Mouse (Mus musculus) T-helper 17 cell (primary cell): ENCODE data around the gene Atp1a4.

Source experiments
- in situ Hi-C, 2 experiments: fragments of 300-600 bp; cut with MboI, MseI; formaldehyde crosslinking; loops; 1 replicate in 1 of 2; 2 replicates in 1 of 2; pipeline ENCODE4 v1.15.1; 2025; ENCODE audit warnings: high pct_unique_total_duplicates in 2 of 2

Atp1a4 gene

GRCm38 (mm10) chr1:172219451-172220406 is 38.5 kb downstream of the Atp1a4 start, which contains the start of gene Casq1:
Casq1 (minus strand) TSS chr1:172219868.
- in situ Hi-C loops = loop anchor here in 1 of 2 experiments (5.0 kb wide), 1 partner anchor 88 kb away; no protein-coding TSS in a partner anchor

- in situ Hi-C loops = no loop called here
These were observed 39.9 kb downstream of the Atp1a4 start for GRCm38 (mm10) chr1:172218164-172218910.

- in situ Hi-C loops = no loop called here
These were observed 41.1 kb downstream of the Atp1a4 start for GRCm38 (mm10) chr1:172217148-172217547.

GRCm38 (mm10) chr1:172214748-172215147 is 43.5 kb downstream of the Atp1a4 start:
- in situ Hi-C loops = no loop called here

GRCm38 (mm10) chr1:172213771-172214170 is 44.4 kb downstream of the Atp1a4 start:
- in situ Hi-C loops = no loop called here

GRCm38 (mm10) chr1:172212776-172213175 is 45.4 kb downstream of the Atp1a4 start:
- in situ Hi-C loops = no loop called here

- in situ Hi-C loops = loop anchor here in 1 of 2 experiments (10.0 kb wide), 1 partner anchor 308 kb away; no protein-coding TSS in a partner anchor
These were observed 51.1 kb downstream of the Atp1a4 start for GRCm38 (mm10) chr1:172207111-172207584.

GRCm38 (mm10) chr1:172206141-172206917 is 51.9 kb downstream of the Atp1a4 start, which contains the start of gene Pea15a:
Pea15a (minus strand) TSS chr1:172206804.
- in situ Hi-C loops = loop anchor here in 1 of 2 experiments (10.0 kb wide), 1 partner anchor 308 kb away; no protein-coding TSS in a partner anchor

GRCm38 (mm10) chr1:172205741-172206087 is 52.5 kb downstream of the Atp1a4 start:
- in situ Hi-C loops = loop anchor here in 1 of 2 experiments (10.0 kb wide), 1 partner anchor 309 kb away; no protein-coding TSS in a partner anchor

GRCm38 (mm10) chr1:172204814-172205740 is 53.1 kb downstream of the Atp1a4 start:
- in situ Hi-C loops = loop anchor here in 1 of 2 experiments (10.0 kb wide), 1 partner anchor 310 kb away; no protein-coding TSS in a partner anchor

- in situ Hi-C loops = loop anchor here in 1 of 2 experiments (10.0 kb wide), 1 partner anchor 311 kb away; no protein-coding TSS in a partner anchor
These were observed 54.0 kb downstream of the Atp1a4 start for GRCm38 (mm10) chr1:172204033-172204813.

GRCm38 (mm10) chr1:172203566-172203965 is 54.6 kb downstream of the Atp1a4 start:
- in situ Hi-C loops = loop anchor here in 1 of 2 experiments (10.0 kb wide), 1 partner anchor 311 kb away; no protein-coding TSS in a partner anchor

- in situ Hi-C loops = loop anchor here in 1 of 2 experiments (10.0 kb wide), 1 partner anchor 312 kb away; no protein-coding TSS in a partner anchor
These were observed 55.2 kb downstream of the Atp1a4 start for GRCm38 (mm10) chr1:172202894-172203522.

GRCm38 (mm10) chr1:172201967-172202880 is 56.0 kb downstream of the Atp1a4 start:
- in situ Hi-C loops = loop anchor here in 1 of 2 experiments (10.0 kb wide), 1 partner anchor 313 kb away; no protein-coding TSS in a partner anchor

GRCm38 (mm10) chr1:172200871-172201447 is 57.3 kb downstream of the Atp1a4 start:
- in situ Hi-C loops = loop anchor here in 1 of 2 experiments (10.0 kb wide), 1 partner anchor 314 kb away; no protein-coding TSS in a partner anchor

GRCm38 (mm10) chr1:172200161-172200560 is 58.1 kb downstream of the Atp1a4 start:
- in situ Hi-C loops = loop anchor here in 1 of 2 experiments (10.0 kb wide), 1 partner anchor 315 kb away; no protein-coding TSS in a partner anchor
